11 mouse cellular contexts compared by ENCODE assay signal in genomic region chr6:50684646-50685415, GRCm38 (mm10). TPM values are rescaled to one million over a fixed set of nuclear protein-coding genes. Genes with fewer than 3 reads are reported as not detected.
DNase-seq lines count a peak whose midpoint lies in the region; ATAC-seq and TF ChIP-seq lines count a peak whose summit lies in the region.
"Had no signal": no experiment of that assay in that cellular context is flagged by ENCODE, and none has a peak within 500 bp of the region (broad histone marks: within the 10 kb centered on the region; RNA-seq: fewer than 3 reads in every experiment).

No protein-coding gene starts in this region.

- no peak for ATAC-seq in erythroid progenitor cell, adult 5-6 weeks (replicated peaks; ENCODE audit: low FRiP score, poor library complexity, severe bottlenecking)
- no peak for ATAC-seq in intestine, embryonic 16.5 days
- ATAC-seq: forebrain, embryonic 13.5 days had no signal

- H3K27ac ChIP-seq in layer of hippocampus, adult 2 months: 0 out of 2 replicates have a peak overlapping the region, but pooled peaks have one; percentile 14
- no peak overlapping the region for H3K27ac ChIP-seq in intestine, embryonic 16.5 days (ENCODE audit: low read length)
- H3K27ac ChIP-seq: forebrain, embryonic 13.5 days had no signal

- H3K4me1 ChIP-seq in intestine, embryonic 16.5 days (ENCODE audit: control insufficient read depth, insufficient read depth, low read length): no peaks in the 10 kb centered on the region

- no peaks in the 10 kb centered on the region for H3K79me2 ChIP-seq in myocyte (ENCODE audit: control insufficient read depth, insufficient read depth)

- peak; percentile 6 to 67 for DNase-seq in adrenal gland, adult (ENCODE audit: inconsistent age in 2 of 2, low spot score in 1 of 2)
- no peak for DNase-seq in adrenal gland, postnatal 4 days (ENCODE audit: low spot score in 2 of 2)
- DNase-seq in layer of hippocampus, adult 2 months (ENCODE audit: low spot score in 2 of 2): peak in 1 of 2 experiments; percentile 29
- DNase-seq in layer of hippocampus, postnatal 10 days (ENCODE audit: low spot score in 2 of 2): no peak
- DNase-seq in adrenal gland, postnatal 36 days: peak; percentile 34 to 56
- DNase-seq: B cell, adult 2 months had no signal

- TF ChIP-seq CTCF in layer of hippocampus, adult 2 months (conservative IDR thresholded peaks at IDR 0.05): no peak

- TF ChIP-seq POLR2A in myocyte (IDR thresholded peaks at IDR 0.05; ENCODE audit: insufficient read length, low read depth): no peak

- no peak overlapping the region for H3K9ac ChIP-seq in intestine, embryonic 16.5 days (ENCODE audit: low read depth, low read length)
- H3K9ac ChIP-seq: forebrain, embryonic 13.5 days had no signal

- H3K9me3 ChIP-seq in intestine, embryonic 16.5 days (ENCODE audit: control insufficient read depth, low read length): no peaks in the 10 kb centered on the region
- H3K9me3 ChIP-seq: forebrain, embryonic 13.5 days had no signal

- H3K27me3 ChIP-seq in myocyte (ENCODE audit: control insufficient read depth, insufficient read depth, insufficient read length): no peaks in the 10 kb centered on the region
- H3K27me3 ChIP-seq in intestine, embryonic 16.5 days (replicated peaks; ENCODE audit: control insufficient read depth, insufficient read depth, low read length): no peaks in the 10 kb centered on the region

- H3K36me3 ChIP-seq in myocyte (ENCODE audit: control insufficient read depth, insufficient read depth): no peaks in the 10 kb centered on the region
- H3K36me3 ChIP-seq in intestine, embryonic 16.5 days (ENCODE audit: control insufficient read depth, insufficient read depth, low read length): no peaks in the 10 kb centered on the region

- H3K4me2 ChIP-seq in myocyte (ENCODE audit: low read depth): peak overlapping the region; percentile 56
- no peak overlapping the region for H3K4me2 ChIP-seq in intestine, embryonic 16.5 days (ENCODE audit: low read depth, low read length)
- H3K4me2 ChIP-seq: forebrain, embryonic 13.5 days had no signal

- WGBS in intestine, embryonic 16.5 days: 45% methylated on average over 7 of the region's 7 CpGs

- H3K4me3 ChIP-seq in layer of hippocampus, adult 2 months: no peak overlapping the region
- H3K4me3 ChIP-seq in myocyte: no peak overlapping the region
- H3K4me3 ChIP-seq in intestine, embryonic 16.5 days (ENCODE audit: low read length): no peak overlapping the region
- H3K4me3 ChIP-seq: forebrain, embryonic 13.5 days had no signal

- H3ac ChIP-seq in myocyte (ENCODE audit: control insufficient read depth, insufficient read length): no peak overlapping the region

TF ChIP-seq in myocyte, 11 proteins besides CTCF, POLR2A, EP300 and RAD21:
- TF ChIP-seq SRF (IDR thresholded peaks at IDR 0.05; ENCODE audit: control insufficient read depth, insufficient read length, low read depth) (no peak), MYOG (IDR thresholded peaks at IDR 0.05; ENCODE audit: control insufficient read depth in 1 of 3, insufficient read depth in 1 of 3, insufficient read length in 2 of 3, low read depth in 2 of 3) (no peak), USF1 (IDR thresholded peaks at IDR 0.05; ENCODE audit: low read depth) (no peak), E2F4 (IDR thresholded peaks at IDR 0.05; ENCODE audit: insufficient read depth) (no peak), MYOD1 (IDR thresholded peaks at IDR 0.05; ENCODE audit: control insufficient read depth in 1 of 3, insufficient read length in 2 of 3, low read depth in 2 of 3) (no peak)

RNA-seq across cellular contexts. Expression of gene Npvf, which starts 30.6 kb away (rescaled TPM):
- total RNA-seq in adrenal gland, postnatal 4 days (2021): not detected
- total RNA-seq in layer of hippocampus, adult 2 months (2021): not detected
- total RNA-seq in layer of hippocampus, postnatal 10 days (2021): not detected
- not detected for total RNA-seq in adrenal gland, postnatal 36 days (2021)
- polyA plus RNA-seq in myocyte (2012; fragmentation: generic; extraction: Trizol): not detected
- not detected in 2 replicates for total RNA-seq in erythroid progenitor cell, adult 5-6 weeks (2015; ENCODE audit: low replicate concordance)
- not detected in 2 replicates for total RNA-seq in erythroid progenitor cell, adult 5-6 weeks (2017; ENCODE audit: low replicate concordance)
- not detected in 2 replicates for polyA plus RNA-seq in intestine, embryonic 16.5 days (2015; fragmentation: Nextera tagmentation; extraction: Ambion mirVana)
- polyA plus RNA-seq: forebrain, embryonic 13.5 days; large intestine, adult 2 months had no signal

Comparison
In these comparisons a context has a peak if more than half of its experiments do, and no peak if none do; other contexts are left out.
1. DNase-seq: peak in adrenal gland, adult (2 of 2) and adrenal gland, postnatal 36 days (2 of 2); none in adrenal gland, postnatal 4 days (0 of 2) and layer of hippocampus, postnatal 10 days (0 of 2).